Mouse (Mus musculus) forebrain, embryonic 10.5 days (tissue): ENCODE results near the gene Hnrnpll. TPM values are rescaled to one million over a fixed set of nuclear protein-coding genes. Genes with fewer than 3 reads are reported as not detected.

Experiments
- DNase-seq: peaks from one replicate; pipeline ENCODE4 v3.0.0-alpha.2; 2017; ENCODE audit warnings: low spot score; ENCODE audit errors: extremely low spot score
- H3K27ac ChIP-seq: fragments of 300-500 bp; sonication (generic); 2 replicates; pipeline ENCODE4 v1.5.1; 2016; ENCODE audit warnings: mild to moderate bottlenecking
- H3K27me3 ChIP-seq: fragments of 300-500 bp; sonication (generic); 2 replicates; pipeline ENCODE4 v1.6.1; 2016; ENCODE audit warnings: mild to moderate bottlenecking; ENCODE audit not compliant: poor library complexity, severe bottlenecking
- H3K36me3 ChIP-seq: fragments of 300-500 bp; sonication (generic); replicated peaks from 2 replicates; pipeline ENCODE4 v1.6.1; 2016; ENCODE audit warnings: mild to moderate bottlenecking, moderate library complexity
- H3K4me1 ChIP-seq: fragments of 300-500 bp; sonication (generic); 2 replicates; pipeline ENCODE4 v1.6.1; 2016
- H3K4me3 ChIP-seq: fragments of 300-500 bp; sonication (generic); 2 replicates; pipeline ENCODE4 v1.5.1; 2016; ENCODE audit warnings: mild to moderate bottlenecking, moderate library complexity
- H3K9me3 ChIP-seq: fragments of 300-500 bp; sonication (generic); 2 replicates; pipeline ENCODE4 v1.6.1; 2016; ENCODE audit warnings: mild to moderate bottlenecking, moderate library complexity
- WGBS: fragments of 180-500 bp; shearing (Covaris S2); methylation state at CpG from one replicate; pipeline ENCODE4 v1.1.7; 2016; 5-methylcytosine and 5-hydroxymethylcytosine counted together
- polyA plus RNA-seq: library from polyadenylated mRNA; unstranded; fragments of >200 nt; fragmentation: Nextera tagmentation; extraction: Ambion mirVana; gene quantifications from 2 replicates; pipeline ENCODE4 v1.2.1, GENCODE M21; 2016

Hnrnpll gene
- 81.2 and 86.2 TPM in 2 replicates for polyA plus RNA-seq

GRCm38 (mm10) chr17:80061783-80062619 lies at the start of gene Hnrnpll:
TSS of gene Hnrnpll (minus strand) at chr17:80062334.
- no peaks in the 10 kb centered on the region for H3K27me3 ChIP-seq
- H3K4me3 ChIP-seq, result peak within 1 kb of the TSS; percentile 99
- WGBS, result under 1% methylated on average over 96 of the region's 97 CpGs
- H3K36me3 ChIP-seq, result peaks cover 14% of the 10 kb centered on the region
- no peaks in the 10 kb centered on the region for H3K9me3 ChIP-seq
- H3K27ac ChIP-seq, result peak within 1 kb of the TSS; percentile 100
- peaks cover 35% of the 10 kb centered on the region for H3K4me1 ChIP-seq
- DNase-seq, result peak; percentile 97

- H3K27me3 ChIP-seq, result no peaks in the 10 kb centered on the region
- no peaks in the 10 kb centered on the region for H3K4me1 ChIP-seq
- 88% methylated on average over 10 of the region's 10 CpGs for WGBS
- H3K27ac ChIP-seq, result no peak overlapping the region
- H3K4me3 ChIP-seq, result no peak overlapping the region
- H3K36me3 ChIP-seq, result no peaks in the 10 kb centered on the region
- H3K9me3 ChIP-seq, result no peaks in the 10 kb centered on the region
- no peak for DNase-seq
Observed at GRCm38 (mm10) chr17:80105348-80105978, 43.3 kb upstream of the Hnrnpll start.

- Histone ChIP-seq H3K27ac (no peak overlapping the region), H3K9me3 (no peaks in the 10 kb centered on the region), H3K4me3 (no peak overlapping the region), H3K4me1 (peaks cover 21% of the 10 kb centered on the region), H3K36me3 (no peaks in the 10 kb centered on the region), H3K27me3 (peaks cover 4% of the 10 kb centered on the region)
- 93% methylated on average over 6 of the region's 6 CpGs for WGBS
- no peak for DNase-seq
Observed at GRCm38 (mm10) chr17:80099823-80100222, 37.7 kb upstream of the Hnrnpll start.

GRCm38 (mm10) chr17:80097221-80097620 lies 35.1 kb upstream of the Hnrnpll start:
- DNase-seq, result no peak

GRCm38 (mm10) chr17:80096720-80097114 lies 34.6 kb upstream of the Hnrnpll start:
- H3K4me1 ChIP-seq, result peaks cover 23% of the 10 kb centered on the region
- no peaks in the 10 kb centered on the region for H3K9me3 ChIP-seq
- DNase-seq, result no peak
- WGBS, result 91% methylated on average over 8 of the region's 8 CpGs
- H3K27ac ChIP-seq, result no peak overlapping the region
- no peak overlapping the region for H3K4me3 ChIP-seq
- peaks cover 4% of the 10 kb centered on the region for H3K27me3 ChIP-seq
- H3K36me3 ChIP-seq, result no peaks in the 10 kb centered on the region

More at GRCm38 (mm10) chr17:80097221-80097620, 35.1 kb upstream of the Hnrnpll start:
- H3K27me3 ChIP-seq, result peaks cover 4% of the 10 kb centered on the region
- no peak overlapping the region for H3K27ac ChIP-seq
- no peak overlapping the region for H3K4me3 ChIP-seq
- H3K4me1 ChIP-seq, result peaks cover 21% of the 10 kb centered on the region
- H3K9me3 ChIP-seq, result no peaks in the 10 kb centered on the region
- 64% methylated on average over 2 of the region's 2 CpGs for WGBS
- no peaks in the 10 kb centered on the region for H3K36me3 ChIP-seq

- no peaks in the 10 kb centered on the region for H3K9me3 ChIP-seq
- peak overlapping the region; percentile 40 for H3K4me3 ChIP-seq
- H3K36me3 ChIP-seq, result no peaks in the 10 kb centered on the region
- DNase-seq, result peak; percentile 58
- H3K4me1 ChIP-seq, result peaks cover 23% of the 10 kb centered on the region
- H3K27me3 ChIP-seq, result peaks cover 4% of the 10 kb centered on the region
- peak overlapping the region; percentile 74 for H3K27ac ChIP-seq
- WGBS, result 18% methylated on average over 20 of the region's 20 CpGs
Observed at GRCm38 (mm10) chr17:80096043-80096719, 34.0 kb upstream of the Hnrnpll start.

- no peak for DNase-seq
Observed at GRCm38 (mm10) chr17:80095254-80095899, 33.2 kb upstream of the Hnrnpll start.

GRCm38 (mm10) chr17:80091879-80092549 lies 29.9 kb upstream of the Hnrnpll start:
- WGBS, result 48% methylated on average over 6 of the region's 6 CpGs

More at GRCm38 (mm10) chr17:80095254-80095899, 33.2 kb upstream of the Hnrnpll start:
- peaks cover 23% of the 10 kb centered on the region for H3K4me1 ChIP-seq
- peaks cover 4% of the 10 kb centered on the region for H3K27me3 ChIP-seq
- H3K27ac ChIP-seq, result peak overlapping the region; percentile 74
- H3K36me3 ChIP-seq, result no peaks in the 10 kb centered on the region
- no peaks in the 10 kb centered on the region for H3K9me3 ChIP-seq
- H3K4me3 ChIP-seq, result peak overlapping the region; percentile 40; the same call in 1 of the 2 replicates
- 84% methylated on average over 9 of the region's 9 CpGs for WGBS

GRCm38 (mm10) chr17:80090551-80090950 lies 28.4 kb upstream of the Hnrnpll start:
- DNase-seq, result no peak
- H3K9me3 ChIP-seq, result no peaks in the 10 kb centered on the region
- whole genome bisulfite sequencing, result 83% methylated on average over 4 of the region's 4 CpGs
- no peak overlapping the region for H3K27ac ChIP-seq
- H3K27me3 ChIP-seq, result peaks cover 4% of the 10 kb centered on the region; the same call in 1 of the 2 replicates
- no peaks in the 10 kb centered on the region for H3K36me3 ChIP-seq
- H3K4me3 ChIP-seq, result no peak overlapping the region
- H3K4me1 ChIP-seq, result peaks cover 7% of the 10 kb centered on the region

More at GRCm38 (mm10) chr17:80091879-80092549, 29.9 kb upstream of the Hnrnpll start:
- no peak overlapping the region for H3K4me3 ChIP-seq
- no peaks in the 10 kb centered on the region for H3K36me3 ChIP-seq
- no peak for DNase-seq
- no peak overlapping the region for H3K27ac ChIP-seq
- H3K27me3 ChIP-seq, result peaks cover 4% of the 10 kb centered on the region; the same call in 1 of the 2 replicates
- no peaks in the 10 kb centered on the region for H3K9me3 ChIP-seq
- peaks cover 20% of the 10 kb centered on the region for H3K4me1 ChIP-seq

- no peak for DNase-seq
- 90% methylated on average over 3 of the region's 3 CpGs for WGBS
- no peaks in the 10 kb centered on the region; the same call in 1 of the 2 replicates for H3K9me3 ChIP-seq
- no peaks in the 10 kb centered on the region for H3K36me3 ChIP-seq
- H3K4me3 ChIP-seq, result no peak overlapping the region
- 0 out of 2 replicates have a peak, but pooled peaks cover 2% of the 10 kb centered on the region for H3K4me1 ChIP-seq
- no peaks in the 10 kb centered on the region for H3K27me3 ChIP-seq
- no peak overlapping the region for H3K27ac ChIP-seq
Observed at GRCm38 (mm10) chr17:80088168-80088567, 26.0 kb upstream of the Hnrnpll start.

- no peak for DNase-seq
- WGBS, result 91% methylated on average over 11 of the region's 11 CpGs
- no peak overlapping the region for H3K4me3 ChIP-seq
Observed at GRCm38 (mm10) chr17:80086591-80086990, 24.5 kb upstream of the Hnrnpll start.

More at GRCm38 (mm10) chr17:80086591-80086990, 24.5 kb upstream of the Hnrnpll start:
- Histone ChIP-seq H3K27me3 (no peaks in the 10 kb centered on the region), H3K4me1 (no peaks in the 10 kb centered on the region), H3K36me3 (no peaks in the 10 kb centered on the region), H3K9me3 (no peaks in the 10 kb centered on the region; the same call in 1 of the 2 replicates), H3K27ac (no peak overlapping the region)
